Mouse (Mus musculus) cortical plate, adult 2 months (tissue): ENCODE results near the gene Polg2.

ENCODE experiments used
- CTCF ChIP-seq: fragments of 200-500 bp; IDR thresholded peaks from 2 replicates; pipeline ENCODE4 v1.5.1; 2011; ENCODE audit warnings: mild to moderate bottlenecking, control low read depth, low read length; ENCODE audit not compliant: insufficient read depth; ENCODE audit errors: extremely low read depth
- POLR2A ChIP-seq: fragments of 200-500 bp; IDR thresholded peaks from 2 replicates; pipeline ENCODE4 v1.6.1; 2011; ENCODE audit warnings: mild to moderate bottlenecking, low read length, control low read depth; ENCODE audit not compliant: insufficient read depth; ENCODE audit errors: extremely low read depth

- TF ChIP-seq POLR2A (no peak), CTCF (no peak)
Observed at GRCm38 (mm10) chr11:106785043-106785442, 5.7 kb upstream of the Polg2 start.
